Comparison of ENCODE assay signal across 8 mouse cellular contexts in the genomic region with DNA sequence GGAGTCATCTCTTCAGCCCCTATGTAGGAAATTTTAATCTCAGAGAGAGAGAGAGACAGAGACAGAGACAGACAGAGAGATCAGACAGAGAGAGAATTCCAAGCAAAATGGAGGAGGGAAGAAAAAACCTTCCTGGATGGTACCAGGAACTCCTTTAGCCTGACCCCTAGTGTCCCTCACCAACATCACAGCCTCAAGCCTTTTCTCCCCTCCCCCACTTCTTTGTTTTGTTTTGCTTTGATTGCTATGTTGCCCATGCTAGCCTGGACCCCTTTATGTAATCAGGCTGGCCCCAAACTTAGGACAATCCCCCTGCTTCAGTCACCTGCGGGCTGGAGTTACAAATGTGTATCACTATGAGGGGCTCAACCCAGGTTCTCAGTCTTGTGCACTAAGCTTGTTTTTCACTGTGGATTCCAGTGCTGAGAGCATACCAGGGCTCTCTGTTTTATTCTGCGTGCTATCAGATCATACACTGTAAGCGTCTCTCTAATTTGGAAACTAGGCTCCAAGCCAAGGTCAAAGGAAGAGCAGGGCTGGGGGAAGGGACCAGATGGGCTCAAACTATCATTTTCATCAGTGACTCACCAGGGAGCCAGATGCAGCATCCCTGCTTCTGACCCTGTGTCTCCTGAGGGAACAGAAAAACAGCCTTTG. TPM values are rescaled to one million over a fixed set of nuclear protein-coding genes. Genes with fewer than 3 reads are reported as not detected.
DNase-seq lines count a peak whose midpoint lies in the region; ATAC-seq and TF ChIP-seq lines count a peak whose summit lies in the region.

No protein-coding gene starts in this region.

- H3K27ac ChIP-seq in hindbrain, embryonic 10.5 days: peak overlapping the region; percentile 78
- no peak overlapping the region for H3K27ac ChIP-seq in hindbrain, embryonic 16.5 days (ENCODE audit: low read depth, low read length)
- peak overlapping the region; percentile 53; the same call in 1 of the 2 replicates for H3K27ac ChIP-seq in forebrain, embryonic 14.5 days (ENCODE audit: low read depth, low read length)
- H3K27ac ChIP-seq in hindbrain, postnatal 0 days: peak overlapping the region; percentile 54

- H3K4me2 ChIP-seq in hindbrain, embryonic 16.5 days (ENCODE audit: low read length): no peak overlapping the region
- H3K4me2 ChIP-seq in forebrain, embryonic 14.5 days (ENCODE audit: low read length): no peak overlapping the region
- H3K4me2 ChIP-seq in hindbrain, postnatal 0 days (ENCODE audit: low read depth, low read length): no peak overlapping the region

- peak; percentile 31 for DNase-seq in hindbrain, embryonic 10.5 days (ENCODE audit: low spot score)
- peak; percentile 61 for DNase-seq in adipocyte (ENCODE audit: low spot score)
- peak; percentile 41 for DNase-seq in forebrain, embryonic 14.5 days (ENCODE audit: low spot score)
- peak; percentile 58 for DNase-seq in hindbrain, postnatal 0 days (ENCODE audit: low spot score)
- DNase-seq in lung, postnatal 36 days: peak; percentile 74
- no peak for DNase-seq in urinary bladder, postnatal 10 days (ENCODE audit: low spot score)
- no peak for DNase-seq in layer of hippocampus, adult 9-10 months (ENCODE audit: low spot score)

- peaks cover 60% of the 10 kb centered on the region for H3K36me3 ChIP-seq in hindbrain, embryonic 10.5 days
- peaks cover 17% of the 10 kb centered on the region for H3K36me3 ChIP-seq in hindbrain, embryonic 16.5 days (ENCODE audit: control insufficient read depth, insufficient read depth, low read length)
- peaks cover 36% of the 10 kb centered on the region for H3K36me3 ChIP-seq in forebrain, embryonic 14.5 days (ENCODE audit: control insufficient read depth, insufficient read depth, low read length)
- peaks cover 16% of the 10 kb centered on the region for H3K36me3 ChIP-seq in hindbrain, postnatal 0 days (ENCODE audit: insufficient read depth, low read length)

- no peaks in the 10 kb centered on the region for H3K9me3 ChIP-seq in hindbrain, embryonic 10.5 days
- H3K9me3 ChIP-seq in hindbrain, embryonic 16.5 days (ENCODE audit: control insufficient read depth, low read length): no peaks in the 10 kb centered on the region
- H3K9me3 ChIP-seq in forebrain, embryonic 14.5 days (replicated peaks; ENCODE audit: control insufficient read depth, low read length): no peaks in the 10 kb centered on the region
- H3K9me3 ChIP-seq in hindbrain, postnatal 0 days (ENCODE audit: low read length): no peaks in the 10 kb centered on the region

- no peak for ATAC-seq in hindbrain, embryonic 16.5 days
- no peak for ATAC-seq in forebrain, embryonic 14.5 days
- peak; percentile 66; the same call in 1 of the 2 replicates for ATAC-seq in hindbrain, postnatal 0 days

- peak; percentile 53 for TF ChIP-seq CTCF in hindbrain, postnatal 0 days (IDR thresholded peaks at IDR 0.05; ENCODE audit: low read depth)

- peaks cover 17% of the 10 kb centered on the region for H3K4me1 ChIP-seq in hindbrain, embryonic 10.5 days (replicated peaks)
- no peaks in the 10 kb centered on the region for H3K4me1 ChIP-seq in hindbrain, embryonic 16.5 days (ENCODE audit: control insufficient read depth, insufficient read depth, low read depth, low read length)
- no peaks in the 10 kb centered on the region for H3K4me1 ChIP-seq in forebrain, embryonic 14.5 days (ENCODE audit: control insufficient read depth, insufficient read depth, low read length)
- no peaks in the 10 kb centered on the region for H3K4me1 ChIP-seq in hindbrain, postnatal 0 days (ENCODE audit: insufficient read depth, low read length)

- H3K9ac ChIP-seq in hindbrain, embryonic 16.5 days (ENCODE audit: low read depth, low read length): no peak overlapping the region
- no peak overlapping the region for H3K9ac ChIP-seq in forebrain, embryonic 14.5 days (ENCODE audit: low read length)
- H3K9ac ChIP-seq in hindbrain, postnatal 0 days (replicated peaks; ENCODE audit: low read length): no peak overlapping the region

- 55% methylated on average over 3 of the region's 3 CpGs for WGBS in hindbrain, embryonic 10.5 days
- WGBS in hindbrain, embryonic 16.5 days: 37% methylated on average over 3 of the region's 3 CpGs
- WGBS in forebrain, embryonic 14.5 days: 33% methylated on average over 3 of the region's 3 CpGs
- WGBS in hindbrain, postnatal 0 days: 28% methylated on average over 3 of the region's 3 CpGs

- no peaks in the 10 kb centered on the region for H3K27me3 ChIP-seq in hindbrain, embryonic 10.5 days (ENCODE audit: insufficient read depth, poor library complexity, severe bottlenecking)
- H3K27me3 ChIP-seq in hindbrain, embryonic 16.5 days (replicated peaks; ENCODE audit: control insufficient read depth, insufficient read depth, low read length): no peaks in the 10 kb centered on the region
- H3K27me3 ChIP-seq in forebrain, embryonic 14.5 days (replicated peaks; ENCODE audit: control insufficient read depth, insufficient read depth, low read length): no peaks in the 10 kb centered on the region
- H3K27me3 ChIP-seq in hindbrain, postnatal 0 days (ENCODE audit: insufficient read depth, low read length): no peaks in the 10 kb centered on the region

- H3K4me3 ChIP-seq in hindbrain, embryonic 10.5 days: no peak overlapping the region
- no peak overlapping the region for H3K4me3 ChIP-seq in hindbrain, embryonic 16.5 days (ENCODE audit: low read length)
- H3K4me3 ChIP-seq in forebrain, embryonic 14.5 days (ENCODE audit: low read depth, low read length): no peak overlapping the region
- H3K4me3 ChIP-seq in hindbrain, postnatal 0 days (ENCODE audit: low read length): no peak overlapping the region

RNA-seq across cellular contexts. Expression of gene Map1lc3a, which starts 33.0 kb away (rescaled TPM):
- polyA plus RNA-seq in hindbrain, embryonic 10.5 days (2016; fragmentation: Nextera tagmentation; extraction: Ambion mirVana): 123 and 212 TPM in 2 replicates
- polyA plus RNA-seq in hindbrain, embryonic 16.5 days (2015; fragmentation: Nextera tagmentation; extraction: Ambion mirVana): 693 and 772 TPM in 2 replicates
- polyA plus RNA-seq in forebrain, embryonic 14.5 days (2014; fragmentation: Nextera tagmentation; extraction: Ambion mirVana): 338 TPM in 2 replicates
- 618 and 737 TPM in 2 replicates for total RNA-seq in hindbrain, postnatal 0 days (2014; rRNA removed)
- polyA plus RNA-seq in hindbrain, postnatal 0 days (2015; fragmentation: Nextera tagmentation; extraction: Ambion mirVana): 853 and 903 TPM in 2 replicates

RNA-seq across cellular contexts. Expression of gene Pigu, which starts 48.2 kb away (rescaled TPM):
- 52.4 and 57.1 TPM in 2 replicates for polyA plus RNA-seq in hindbrain, embryonic 10.5 days (2016; fragmentation: Nextera tagmentation; extraction: Ambion mirVana)
- 64.6 and 67.7 TPM in 2 replicates for polyA plus RNA-seq in hindbrain, embryonic 16.5 days (2015; fragmentation: Nextera tagmentation; extraction: Ambion mirVana)
- polyA plus RNA-seq in forebrain, embryonic 14.5 days (2014; fragmentation: Nextera tagmentation; extraction: Ambion mirVana): 63.6 and 70.8 TPM in 2 replicates
- total RNA-seq in hindbrain, postnatal 0 days (2014; rRNA removed): 42.7 and 49.7 TPM in 2 replicates
- polyA plus RNA-seq in hindbrain, postnatal 0 days (2015; fragmentation: Nextera tagmentation; extraction: Ambion mirVana): 53.3 and 53.5 TPM in 2 replicates

Comparison
In these comparisons a context has a peak if more than half of its experiments do, and no peak if none do; other contexts are left out.
1. DNase-seq: peak in hindbrain, embryonic 10.5 days (single experiment), adipocyte (single experiment), forebrain, embryonic 14.5 days (single experiment), hindbrain, postnatal 0 days (single experiment) and lung, postnatal 36 days (single experiment); none in urinary bladder, postnatal 10 days (single experiment) and layer of hippocampus, adult 9-10 months (single experiment).